Mouse (Mus musculus) neutrophil, adult 5-6 weeks (primary cell): ENCODE results near the gene Rab3c. TPM values are rescaled to one million over a fixed set of nuclear protein-coding genes. Genes with fewer than 3 reads are reported as not detected.

Experiments
- ATAC-seq: fragments of 151-379, 151-347 bp; 2 replicates; pipeline ENCODE4 v1.8.0; 2017; ENCODE audit warnings: mild to moderate bottlenecking, moderate TSS enrichment; ENCODE audit not compliant: insufficient number of reproducible peaks, poor library complexity, low FRiP score, severe bottlenecking; ENCODE audit errors: extremely low read depth
- total RNA-seq: library from RNA; stranded (forward); fragments of 200-1000 nt; gene quantifications from 2 replicates; pipeline ENCODE4 v1.2.3, GENCODE M21; 2017

Rab3c gene
- total RNA-seq = not detected in 2 replicates

GRCm38 (mm10) chr13:110280563-110281144, at the start of gene Rab3c:
Gene Rab3c, minus strand, starts transcription at chr13:110280996.
- ATAC-seq = no peak

GRCm38 (mm10) chr13:110318746-110319145, 38.0 kb upstream of the Rab3c start:
- no peak for ATAC-seq

- ATAC-seq = no peak
These were observed 26.4 kb upstream of the Rab3c start for GRCm38 (mm10) chr13:110307188-110307587.

- ATAC-seq = no peak
These were observed 16.3 kb upstream of the Rab3c start for GRCm38 (mm10) chr13:110297112-110297511.

- ATAC-seq = no peak
These were observed 7.7 kb upstream of the Rab3c start for GRCm38 (mm10) chr13:110288499-110288898.

GRCm38 (mm10) chr13:110283781-110284180, 3.0 kb upstream of the Rab3c start:
- no peak for ATAC-seq

GRCm38 (mm10) chr13:110280028-110280562, 701 bp downstream of the Rab3c start:
- ATAC-seq = no peak

- ATAC-seq = no peak
These were observed 1.6 kb downstream of the Rab3c start for GRCm38 (mm10) chr13:110278976-110279736.

GRCm38 (mm10) chr13:110277709-110278108, 3.1 kb downstream of the Rab3c start:
- ATAC-seq = no peak

- no peak for ATAC-seq
These were observed 5.3 kb downstream of the Rab3c start for GRCm38 (mm10) chr13:110275471-110275870.

- ATAC-seq = no peak
These were observed 20.1 kb downstream of the Rab3c start for GRCm38 (mm10) chr13:110260649-110261048.

GRCm38 (mm10) chr13:110251453-110251852, 29.3 kb downstream of the Rab3c start:
- ATAC-seq = no peak

GRCm38 (mm10) chr13:110248481-110248880, 32.3 kb downstream of the Rab3c start:
- ATAC-seq = no peak

- no peak for ATAC-seq
These were observed 41.8 kb downstream of the Rab3c start for GRCm38 (mm10) chr13:110238970-110239369.

- ATAC-seq = no peak
These were observed 43.4 kb downstream of the Rab3c start for GRCm38 (mm10) chr13:110237209-110237935.

GRCm38 (mm10) chr13:110233364-110233763, 47.4 kb downstream of the Rab3c start:
- no peak for ATAC-seq

GRCm38 (mm10) chr13:110231086-110231688, 49.6 kb downstream of the Rab3c start:
- ATAC-seq = no peak

GRCm38 (mm10) chr13:110230046-110230445, 50.8 kb downstream of the Rab3c start:
- no peak for ATAC-seq

- ATAC-seq = no peak
These were observed 61.6 kb downstream of the Rab3c start for GRCm38 (mm10) chr13:110219195-110219594.
